Mouse (Mus musculus) kidney, adult 2 months (tissue): Measurements from ENCODE around the gene Ap3m1. TPM values are rescaled to one million over a fixed set of nuclear protein-coding genes. Genes with fewer than 3 reads are reported as not detected.

Experiments used
- DNase-seq: peaks from one replicate; pipeline ENCODE4 v3.0.0; 2021
- H3K27ac ChIP-seq: fragments of 200-500 bp; 2 replicates; pipeline ENCODE4 v1.5.1; 2012; ENCODE audit warnings: low read depth, low read length, control low read depth, inconsistent platforms; ENCODE audit not compliant: insufficient read depth
- H3K27me3 ChIP-seq: fragments of 200-500 bp; replicated peaks from 2 replicates; pipeline ENCODE4 v1.6.1; 2012; ENCODE audit warnings: mild to moderate bottlenecking, moderate library complexity, low read length, inconsistent platforms; ENCODE audit not compliant: control insufficient read depth, insufficient read depth
- H3K36me3 ChIP-seq: fragments of 200-500 bp; 2 replicates; pipeline ENCODE4 v1.6.1; 2012; ENCODE audit warnings: mild to moderate bottlenecking, moderate library complexity, low read length, inconsistent platforms; ENCODE audit not compliant: control insufficient read depth, insufficient read depth
- H3K4me1 ChIP-seq: fragments of 200-500 bp; 2 replicates; pipeline ENCODE4 v1.6.1; 2011; ENCODE audit warnings: low read length; ENCODE audit not compliant: control insufficient read depth, insufficient read depth
- H3K4me3 ChIP-seq: fragments of 200-500 bp; 2 replicates; pipeline ENCODE4 v1.5.1; 2011; ENCODE audit warnings: mild to moderate bottlenecking, low read depth, low read length, control low read depth; ENCODE audit not compliant: insufficient read depth
- CTCF ChIP-seq: fragments of 200-500 bp; conservative IDR thresholded peaks from 2 replicates; pipeline ENCODE4 v1.5.1; 2011; ENCODE audit warnings: low read depth, mild to moderate bottlenecking, control low read depth, low read length, moderate library complexity, mixed read lengths; ENCODE audit not compliant: insufficient read depth, insufficient read length
- POLR2A ChIP-seq: fragments of 200-500 bp; IDR thresholded peaks from one replicate; pipeline ENCODE4 v1.6.1; 2011; ENCODE audit warnings: low read depth, low read length, control low read depth
- WGBS: fragments of 180-500 bp; shearing (Covaris S2); methylation state at CpG from one replicate; pipeline ENCODE4 v1.1.7; 2018; 5-methylcytosine and 5-hydroxymethylcytosine counted together
- polyA plus RNA-seq: library from polyadenylated mRNA; depleted of rRNA; stranded (reverse); fragments of >200 nt; gene quantifications from 2 replicates; pipeline ENCODE4 v1.2.3, GENCODE M21; 2012

Ap3m1 gene
- polyA plus RNA-seq, 1 experiment: 25.5 TPM

DNA sequence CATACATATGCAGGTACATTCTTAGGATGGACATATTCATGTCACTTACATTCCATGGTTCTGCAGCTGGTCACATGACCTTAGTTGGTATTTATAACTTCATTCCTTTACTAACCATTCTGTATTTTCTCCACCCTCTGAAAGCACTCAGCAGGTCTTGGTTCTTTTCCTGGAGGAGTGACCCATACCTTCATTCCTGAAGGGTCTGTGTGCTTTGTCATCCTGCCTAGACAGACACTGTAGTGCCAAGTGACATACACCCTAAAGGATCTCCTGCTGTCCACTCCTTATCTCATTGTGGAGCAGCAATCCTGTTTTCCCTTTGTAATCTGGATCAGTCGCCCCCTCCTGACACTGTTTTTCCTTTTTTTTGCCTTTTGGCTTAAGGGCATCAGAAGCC is 30.5 kb upstream of the Ap3m1 start:
- no peak overlapping the region for H3K27ac ChIP-seq

DNA sequence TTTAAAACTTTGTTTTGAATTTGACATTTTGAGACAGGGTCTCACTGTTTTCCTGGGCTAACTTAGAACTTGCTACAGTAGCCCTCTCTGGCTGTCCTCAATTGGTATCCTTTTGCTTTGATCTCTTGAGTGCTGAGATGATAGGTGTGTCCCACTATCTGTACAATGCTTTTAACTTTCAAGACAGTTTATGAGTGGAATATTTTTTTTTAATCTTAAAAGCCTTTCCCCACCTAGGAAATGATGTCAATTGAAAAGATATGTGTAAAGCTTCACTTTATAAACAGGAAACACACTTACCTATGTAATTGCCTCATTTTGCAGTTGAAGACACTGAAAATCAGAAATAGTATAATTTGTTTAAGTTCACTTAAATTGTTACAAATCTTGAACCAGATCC is 26.2 kb upstream of the Ap3m1 start:
- H3K27me3 ChIP-seq: no peaks in the 10 kb centered on the region
- H3K36me3 ChIP-seq: no peaks in the 10 kb centered on the region
- H3K4me3 ChIP-seq: no peak overlapping the region
- no peak for DNase-seq
- H3K27ac ChIP-seq: no peak overlapping the region
- TF ChIP-seq POLR2A (no peak), CTCF (no peak)
- peaks cover 6% of the 10 kb centered on the region for H3K4me1 ChIP-seq

More for the DNA sequence above, 30.5 kb upstream of the Ap3m1 start:
- Histone ChIP-seq H3K36me3 (no peaks in the 10 kb centered on the region), H3K27me3 (no peaks in the 10 kb centered on the region), H3K4me3 (no peak overlapping the region), H3K4me1 (peaks cover 15% of the 10 kb centered on the region)
- no peak for DNase-seq
- 80% methylated on average over 1 of the region's 1 CpGs for WGBS
- TF ChIP-seq POLR2A: no peak
- TF ChIP-seq CTCF: no peak

DNA sequence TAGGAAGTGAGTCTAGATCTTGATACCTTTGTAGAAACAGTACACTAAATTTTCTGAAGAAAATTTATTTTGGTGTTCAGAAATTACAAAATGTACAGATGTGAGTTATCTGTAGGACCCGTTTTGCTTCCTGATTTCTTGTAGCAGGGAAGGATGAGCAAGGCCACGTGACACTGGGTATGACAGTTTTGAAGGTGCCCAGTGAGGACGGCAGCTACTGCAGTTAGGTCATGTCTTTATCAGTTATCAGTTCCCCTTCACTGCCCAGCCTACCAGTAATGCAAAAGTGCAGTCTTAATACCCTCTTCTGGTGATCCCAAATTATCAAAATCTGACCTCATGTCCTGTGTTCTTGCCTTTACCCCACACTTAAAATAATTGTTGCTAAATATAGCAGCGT is 25.6 kb upstream of the Ap3m1 start:
- Histone ChIP-seq H3K36me3 (no peaks in the 10 kb centered on the region), H3K4me3 (no peak overlapping the region), H3K27ac (no peak overlapping the region), H3K4me1 (peaks cover 6% of the 10 kb centered on the region), H3K27me3 (no peaks in the 10 kb centered on the region)
- 79% methylated on average over 4 of the region's 4 CpGs for WGBS
- no peak for DNase-seq
- TF ChIP-seq POLR2A (no peak), CTCF (no peak)

- DNase-seq: no peak
- Histone ChIP-seq H3K27ac (peak overlapping the region; percentile 10; the same call in 1 of the 2 replicates), H3K36me3 (no peaks in the 10 kb centered on the region), H3K4me3 (peak overlapping the region; percentile 72), H3K27me3 (no peaks in the 10 kb centered on the region), H3K4me1 (peaks cover 6% of the 10 kb centered on the region)
- TF ChIP-seq POLR2A: no peak
- no peak for TF ChIP-seq CTCF
- WGBS: 25% methylated on average over 7 of the region's 7 CpGs
Measured at GRCm38 (mm10) chr14:21076501-21077194, 24.3 kb upstream of the Ap3m1 start.

DNA sequence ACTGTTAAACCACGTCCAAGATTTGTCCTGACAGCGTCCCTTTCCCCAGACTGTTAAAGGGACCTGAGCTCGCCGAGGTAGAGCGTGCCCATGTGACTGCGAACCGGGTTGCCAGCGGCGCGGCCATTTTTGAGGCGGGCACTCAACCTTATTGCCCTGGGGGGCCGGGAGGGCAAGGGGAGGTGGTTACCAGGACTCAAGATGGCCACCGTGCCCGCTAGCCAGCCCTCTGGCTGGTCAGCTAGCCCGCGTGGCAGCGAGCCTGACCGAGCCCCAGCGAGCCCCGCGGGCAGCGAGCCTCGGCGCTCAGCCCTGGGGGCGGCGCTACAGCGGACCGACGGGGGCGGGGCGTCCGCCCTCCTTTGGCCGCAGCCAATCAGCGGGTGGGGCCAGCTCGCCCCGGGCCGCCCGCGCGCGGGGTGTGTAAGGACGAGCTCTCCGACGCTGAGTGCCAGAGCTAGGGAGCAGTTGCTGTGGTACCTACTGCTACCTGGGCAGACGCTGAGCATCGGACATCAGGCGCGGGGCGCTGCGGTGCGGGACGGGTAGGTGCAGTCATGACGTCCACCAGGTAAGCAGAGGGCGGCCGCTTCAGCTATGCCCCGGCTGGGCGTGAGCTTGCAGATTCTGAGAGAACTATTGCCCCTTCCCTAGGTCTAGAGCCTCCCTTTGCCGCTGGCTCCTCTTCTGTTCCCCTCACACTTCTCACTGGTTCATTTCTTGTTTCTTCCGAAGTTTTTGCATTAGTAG is 23.6 kb upstream of the Ap3m1 start:
- Histone ChIP-seq H3K4me1 (peaks cover 6% of the 10 kb centered on the region), H3K4me3 (peak overlapping the region; percentile 72), H3K27ac (peak overlapping the region; percentile 79), H3K36me3 (no peaks in the 10 kb centered on the region), H3K27me3 (no peaks in the 10 kb centered on the region)
- peak; percentile 97 for DNase-seq
- under 1% methylated on average over 59 of the region's 59 CpGs for WGBS
- TF ChIP-seq CTCF (no peak), POLR2A (peak; percentile 72)

GRCm38 (mm10) chr14:21074398-21075320 is 22.4 kb upstream of the Ap3m1 start:
- H3K4me3 ChIP-seq: no peak overlapping the region
- H3K27ac ChIP-seq: no peak overlapping the region

More at GRCm38 (mm10) chr14:21074398-21075320, 22.4 kb upstream of the Ap3m1 start:
- Histone ChIP-seq H3K4me1 (peaks cover 6% of the 10 kb centered on the region), H3K27me3 (no peaks in the 10 kb centered on the region), H3K36me3 (no peaks in the 10 kb centered on the region)
- DNase-seq: peak; percentile 40
- no peak for TF ChIP-seq POLR2A
- TF ChIP-seq CTCF: no peak
- WGBS: 48% methylated on average over 11 of the region's 11 CpGs
